Mouse (Mus musculus) C2C12 (cell line): ENCODE data around the gene Cdh20.

Source experiments
- CTCF ChIP-seq: IDR thresholded peaks from one replicate; pipeline ENCODE4 v1.5.1; 2011; ENCODE audit not compliant: control insufficient read depth, insufficient read depth, insufficient read length
- FOSL1 ChIP-seq: IDR thresholded peaks from one replicate; pipeline ENCODE4 v1.8.0; 2011; ENCODE audit warnings: mild to moderate bottlenecking, low read length; ENCODE audit not compliant: poor library complexity, insufficient read depth, severe bottlenecking
- MAX ChIP-seq: IDR thresholded peaks from one replicate; pipeline ENCODE4 v1.6.1; 2011; ENCODE audit warnings: mild to moderate bottlenecking, control low read depth
- USF1 ChIP-seq: IDR thresholded peaks from one replicate; pipeline ENCODE4 v1.6.1; 2011; ENCODE audit warnings: low read depth, mild to moderate bottlenecking, control low read depth, moderate library complexity

- no peak for TF ChIP-seq CTCF
- TF ChIP-seq MAX: no peak
- TF ChIP-seq FOSL1: no peak
- no peak for TF ChIP-seq USF1
These were observed 188.7 kb downstream of the Cdh20 start for GRCm38 (mm10) chr1:104957046-104957445.
